Mouse (Mus musculus): ENCODE measurements around the gene Junb.

Gene Junb

GRCm38 (mm10) chr8:84949753-84950152 is 28.8 kb downstream of the Junb start:
- in situ Hi-C loops (cut with MboI; ENCODE audit: unreplicated experiment in 2 of 2), result loop anchor here in 1 of 2 experiments (25.0 kb wide), 3 partner anchors 587 to 1638 kb away; partner anchors contain the start of gene Abcc12

DNA sequence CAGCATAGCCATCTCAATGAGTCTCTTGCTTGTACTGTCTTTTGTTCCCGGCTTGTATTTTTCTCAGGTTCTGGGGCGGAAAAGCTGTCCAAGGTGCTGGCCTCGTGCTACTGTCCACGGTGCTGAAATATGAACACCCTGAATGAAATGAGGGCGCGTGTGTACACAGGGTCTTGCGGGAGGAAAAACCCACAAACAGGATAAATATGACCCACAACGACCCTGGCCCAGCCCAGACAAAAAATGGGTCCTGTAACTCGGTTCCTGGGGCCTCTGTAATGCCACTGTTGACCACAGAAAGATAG is 31.3 kb downstream of the Junb start:
- in situ Hi-C loops (cut with MboI; ENCODE audit: unreplicated experiment in 2 of 2), result loop anchor here in 1 of 2 experiments (25.0 kb wide), 1 partner anchor 585 kb away; no protein-coding TSS in a partner anchor

DNA sequence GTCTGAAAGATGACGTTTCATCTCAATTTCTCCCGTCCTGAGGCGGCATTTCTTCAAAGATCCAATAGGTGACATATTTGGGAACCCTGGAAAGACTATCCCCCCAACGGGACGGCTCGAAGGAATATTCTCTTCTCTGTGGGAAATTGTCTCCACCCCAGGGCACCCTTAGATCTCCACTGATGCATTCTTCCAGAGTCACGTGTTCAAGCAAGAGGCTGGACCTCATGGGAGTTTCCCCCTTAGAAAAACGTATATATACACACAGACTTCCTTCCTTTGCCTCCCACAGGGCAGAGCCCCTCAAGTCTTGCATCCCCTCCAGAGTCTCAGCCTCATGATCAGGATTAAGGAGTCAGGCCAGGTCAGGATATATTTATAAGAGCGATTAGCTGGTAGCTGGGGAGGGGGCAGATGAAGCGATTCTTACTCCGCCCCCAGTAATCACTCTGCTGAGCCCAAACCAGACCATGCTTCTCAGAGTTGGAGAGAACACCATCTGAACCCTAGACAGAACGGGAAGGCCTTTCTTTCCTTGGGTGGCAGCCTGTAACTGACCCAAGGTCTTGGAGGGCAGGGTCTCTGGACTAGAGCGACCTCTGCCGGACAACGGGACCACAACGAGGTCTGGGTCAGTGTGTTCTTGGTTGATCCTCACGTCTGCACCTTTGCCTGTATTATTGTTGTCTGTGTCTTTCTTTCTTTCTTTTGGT is 31.8 kb downstream of the Junb start, which contains the start of gene Rtbdn:
Gene Rtbdn (plus strand): TSS at position 464 of the 713 bp plus-strand sequence.
- in situ Hi-C loops (cut with MboI; ENCODE audit: unreplicated experiment in 2 of 2), result loop anchor here in 1 of 2 experiments (25.0 kb wide), 1 partner anchor 584 kb away; no protein-coding TSS in a partner anchor

- in situ Hi-C loops (cut with MboI; ENCODE audit: unreplicated experiment in 2 of 2), result loop anchor here in 1 of 2 experiments (25.0 kb wide), 1 partner anchor 584 kb away; no protein-coding TSS in a partner anchor
These were observed 32.6 kb downstream of the Junb start for GRCm38 (mm10) chr8:84945633-84946527.

- in situ Hi-C loops (cut with MboI; ENCODE audit: unreplicated experiment in 2 of 2), result loop anchor here in 1 of 2 experiments (25.0 kb wide), 1 partner anchor 583 kb away; no protein-coding TSS in a partner anchor
These were observed 33.3 kb downstream of the Junb start for GRCm38 (mm10) chr8:84945235-84945632.

- in situ Hi-C loops (cut with MboI; ENCODE audit: unreplicated experiment in 2 of 2), result loop anchor here in 1 of 2 experiments (25.0 kb wide), 1 partner anchor 582 kb away; no protein-coding TSS in a partner anchor
These were observed 33.9 kb downstream of the Junb start for GRCm38 (mm10) chr8:84944478-84945160.

DNA sequence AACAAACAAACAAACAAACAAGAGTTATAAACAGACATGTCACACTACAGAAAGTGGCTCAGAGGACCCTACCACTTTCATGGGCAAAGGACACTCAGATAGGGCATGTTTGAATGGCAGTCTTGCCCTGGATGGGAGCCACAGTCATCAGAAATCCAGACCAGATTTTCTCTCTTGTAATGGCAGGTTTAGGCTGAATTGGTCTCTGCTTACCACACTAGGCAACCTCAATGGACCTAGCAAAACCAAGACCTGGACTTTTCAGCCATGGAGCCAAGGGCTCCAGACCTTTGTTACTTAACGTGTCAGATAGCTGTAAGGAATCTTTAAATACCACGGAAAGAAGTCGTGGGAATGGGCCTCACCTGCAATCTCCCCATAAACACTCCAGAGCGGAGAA is 34.8 kb downstream of the Junb start:
- in situ Hi-C loops (cut with MboI; ENCODE audit: unreplicated experiment in 2 of 2), result loop anchor here in 1 of 2 experiments (25.0 kb wide), 1 partner anchor 581 kb away; no protein-coding TSS in a partner anchor

GRCm38 (mm10) chr8:84937620-84938485 is 40.7 kb downstream of the Junb start:
- in situ Hi-C loops (cut with MboI; ENCODE audit: unreplicated experiment in 2 of 2), result loop anchor here in 1 of 2 experiments (25.0 kb wide), 1 partner anchor 576 kb away; no protein-coding TSS in a partner anchor

GRCm38 (mm10) chr8:84936962-84937546 is 41.5 kb downstream of the Junb start, which contains the start of gene Mast1:
Gene Mast1 (minus strand): TSS chr8:84937359.
- in situ Hi-C loops (cut with MboI; ENCODE audit: unreplicated experiment in 2 of 2), result loop anchor here in 1 of 2 experiments (25.0 kb wide), 1 partner anchor 575 kb away; no protein-coding TSS in a partner anchor

DNA sequence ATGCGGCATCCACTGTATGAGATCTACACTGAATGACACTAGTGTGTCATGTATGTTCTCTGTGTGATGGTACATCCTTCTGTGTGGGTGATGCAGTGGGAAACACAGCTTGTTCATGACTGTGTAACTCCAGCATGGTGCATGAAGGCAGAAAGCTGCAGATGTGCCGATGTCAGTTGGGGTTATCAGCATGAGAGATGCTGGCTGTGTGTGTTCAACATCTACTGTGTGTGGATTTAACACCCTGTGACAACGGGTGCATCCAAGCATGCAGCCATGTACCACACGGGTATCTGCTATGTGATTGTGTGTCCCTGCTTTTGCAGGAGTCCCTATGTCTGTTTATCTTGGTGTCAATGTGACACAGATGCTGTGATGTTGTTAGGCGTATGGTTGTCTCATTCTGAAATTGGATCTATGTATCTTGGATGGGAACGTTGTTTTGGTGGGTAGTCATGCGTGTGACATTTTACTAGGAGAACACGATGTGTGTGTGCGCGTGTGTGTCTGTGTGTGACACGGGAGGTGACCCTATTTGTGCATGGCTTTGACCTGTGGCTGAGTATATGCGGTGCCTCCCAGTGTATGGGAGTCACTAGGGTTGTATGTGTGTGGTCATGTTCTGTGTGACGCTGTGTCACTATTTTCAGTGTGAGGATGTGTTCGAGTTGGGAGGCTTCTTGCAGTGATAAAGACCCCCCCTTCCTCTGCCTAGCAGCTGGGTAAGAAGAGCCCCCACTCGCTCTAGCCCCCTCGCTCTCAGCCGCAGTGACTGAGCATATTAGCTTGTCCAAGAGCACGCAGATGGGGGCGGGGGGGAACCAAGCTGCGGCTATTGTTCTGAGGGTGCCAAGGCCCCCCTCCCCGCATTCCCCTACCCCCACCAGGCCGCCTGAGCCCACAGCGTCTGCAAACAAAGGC is 42.2 kb downstream of the Junb start:
- in situ Hi-C loops (cut with MboI; ENCODE audit: unreplicated experiment in 2 of 2), result loop anchor here in 1 of 2 experiments (25.0 kb wide), 1 partner anchor 574 kb away; no protein-coding TSS in a partner anchor

- in situ Hi-C loops (cut with MboI; ENCODE audit: unreplicated experiment in 2 of 2), result loop anchor here in 1 of 2 experiments (25.0 kb wide), 1 partner anchor 573 kb away; no protein-coding TSS in a partner anchor
These were observed 43.0 kb downstream of the Junb start for GRCm38 (mm10) chr8:84935489-84935888.

DNA sequence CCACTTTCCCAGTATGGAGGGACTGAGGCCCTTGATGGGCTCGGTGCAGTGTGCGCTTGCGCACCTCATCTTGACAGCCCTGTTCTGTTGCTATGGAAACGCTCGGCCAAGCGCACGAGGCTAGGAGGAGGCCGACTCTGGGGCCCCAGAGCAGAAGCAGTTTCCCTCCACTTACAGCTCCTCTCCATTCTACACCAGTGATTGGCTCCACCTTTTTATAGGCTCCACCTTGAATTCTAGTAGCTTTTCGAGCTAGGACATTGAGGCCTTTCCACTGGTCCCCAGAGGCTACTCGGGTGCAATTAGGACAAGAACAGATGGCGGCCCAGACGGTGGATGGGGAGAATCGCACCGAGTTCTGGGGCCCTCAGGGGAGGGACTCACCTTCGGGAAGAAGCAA is 43.7 kb downstream of the Junb start:
- in situ Hi-C loops (cut with MboI; ENCODE audit: unreplicated experiment in 2 of 2), result loop anchor here in 1 of 2 experiments (25.0 kb wide), 1 partner anchor 573 kb away; no protein-coding TSS in a partner anchor

- in situ Hi-C loops (cut with MboI; ENCODE audit: unreplicated experiment in 2 of 2), result loop anchor here in 1 of 2 experiments (25.0 kb wide), 1 partner anchor 572 kb away; no protein-coding TSS in a partner anchor
These were observed 44.6 kb downstream of the Junb start for GRCm38 (mm10) chr8:84933767-84934559.

DNA sequence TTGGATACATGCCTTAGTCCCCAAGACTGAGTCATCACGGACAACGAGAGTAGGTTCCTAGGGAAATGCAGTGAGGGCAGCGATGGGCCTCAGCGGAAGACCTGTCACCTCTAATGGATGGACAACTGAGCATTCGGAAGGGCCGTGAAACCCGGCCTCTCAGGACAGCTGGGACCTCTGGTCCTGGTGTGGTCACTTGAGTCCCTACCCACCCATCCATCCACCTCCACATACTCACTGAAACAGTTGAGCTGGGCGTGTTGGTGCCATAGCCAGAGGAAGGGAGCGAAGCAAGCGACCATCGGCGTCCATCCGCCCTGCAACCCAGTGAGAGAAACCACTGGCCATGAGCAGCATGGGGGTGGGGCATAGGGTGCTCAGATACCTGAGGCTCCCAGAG is 47.9 kb downstream of the Junb start:
- in situ Hi-C loops (cut with MboI; ENCODE audit: unreplicated experiment in 2 of 2), result loop anchor here in 1 of 2 experiments (25.0 kb wide), 1 partner anchor 568 kb away; no protein-coding TSS in a partner anchor

DNA sequence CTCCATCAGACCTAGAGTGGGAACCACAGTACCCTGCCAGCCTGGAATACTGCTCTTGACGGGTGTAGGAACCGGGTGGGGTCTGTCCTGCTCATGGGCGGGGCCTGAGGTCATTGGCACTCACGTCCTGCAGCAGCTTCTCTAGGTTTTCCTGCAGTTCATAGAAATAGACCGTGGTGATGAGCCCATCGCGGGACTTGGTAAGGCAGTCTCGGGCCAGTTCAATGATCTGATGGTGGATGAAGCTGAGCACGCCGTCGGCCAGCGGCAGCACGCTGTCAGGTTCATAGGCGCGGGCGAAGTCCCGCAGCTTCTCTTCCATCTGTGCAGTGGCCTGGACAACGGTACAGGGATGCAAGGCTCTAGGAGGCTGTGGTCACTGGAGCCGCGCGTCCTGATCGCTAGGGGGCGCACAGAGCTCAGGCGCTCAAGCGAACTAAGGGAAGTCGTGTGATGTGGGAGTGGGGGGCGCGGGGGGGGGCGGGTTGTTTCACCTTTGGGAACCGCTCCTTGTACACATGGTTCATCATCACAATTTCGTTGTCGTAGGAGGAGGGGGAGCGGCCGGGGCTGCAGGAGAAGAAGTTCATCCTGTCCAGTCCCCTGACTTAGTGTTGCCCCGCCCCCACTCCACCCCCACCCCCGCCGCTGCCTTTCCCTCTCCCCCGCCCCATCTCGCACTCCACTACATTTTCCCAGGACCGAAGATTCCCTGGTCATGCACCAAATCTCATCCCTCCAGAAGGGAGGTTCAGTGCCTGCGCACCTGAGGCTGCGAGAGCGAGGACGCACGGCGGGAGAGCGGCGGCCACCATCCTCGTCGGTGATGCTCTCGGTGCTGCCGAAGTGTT is 49.8 kb downstream of the Junb start:
- in situ Hi-C loops (cut with MboI; ENCODE audit: unreplicated experiment in 2 of 2), result loop anchor here in 1 of 2 experiments (5.0 to 25.0 kb wide), 3 partner anchors 34 to 566 kb away; no protein-coding TSS in a partner anchor

All from v-Abl transformed pro-B cells (cell line).